Mouse (Mus musculus): Measurements from ENCODE around the gene Marveld2. TPM values are rescaled to one million over a fixed set of nuclear protein-coding genes. Genes with fewer than 3 reads are reported as not detected.

Gene Marveld2
- total RNA-seq, 2 experiments from 2014 or later = 0.52 TPM; not detected in 1

DNA sequence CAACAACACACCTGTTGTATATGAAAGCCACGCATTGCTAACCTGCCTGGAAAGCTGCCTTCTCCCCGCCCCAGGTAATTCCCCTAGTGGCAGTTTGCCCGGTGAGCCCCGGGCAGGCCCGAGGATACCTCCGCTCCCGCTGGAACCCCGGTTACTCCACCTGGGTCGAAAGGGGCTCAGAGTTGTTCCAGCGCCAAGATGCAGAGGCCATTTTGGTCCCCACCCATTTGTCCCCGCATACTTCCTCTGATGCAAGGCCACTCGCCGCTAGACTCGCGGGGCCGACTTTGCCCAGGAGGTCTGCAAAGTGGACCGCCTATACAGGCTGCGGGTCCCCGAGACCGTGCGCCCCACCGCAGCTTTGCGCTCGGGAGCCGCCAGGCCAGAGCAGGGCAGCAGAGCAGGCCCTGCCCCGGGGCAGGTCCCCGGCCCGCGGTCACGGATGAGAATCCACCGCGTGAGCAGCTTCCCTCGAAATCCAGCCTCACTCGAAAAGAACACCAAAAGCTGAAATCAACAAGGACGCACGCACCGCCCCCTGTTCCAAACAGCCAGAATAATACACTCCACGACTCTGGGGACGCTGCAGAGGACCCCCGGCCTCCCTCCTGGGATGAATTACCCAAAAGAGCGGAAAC lies 65.3 kb downstream of the Marveld2 start:
- peak; percentile 33 for ATAC-seq (replicated peaks; ENCODE audit: poor library complexity, severe bottlenecking)

GRCm38 (mm10) chr13:100547269-100547668 lies 69.5 kb downstream of the Marveld2 start:
- no peak for ATAC-seq (replicated peaks; ENCODE audit: poor library complexity, severe bottlenecking)

Other genes with a start within 250 kb of the Marveld2 start
- not detected in 2 replicates for gene Naip1, start 164.1 kb downstream of the Marveld2 start, total RNA-seq (2014; fragmentation: Nextera tagmentation)
- gene Naip1, start 164.1 kb downstream of the Marveld2 start, total RNA-seq (2017) = not detected in 2 replicates
- 59.2 and 73.9 TPM in 2 replicates for gene Gtf2h2, start 124.4 kb downstream of the Marveld2 start, total RNA-seq (2014; fragmentation: Nextera tagmentation)
- 75.1 and 79.2 TPM in 2 replicates for gene Gtf2h2, start 124.4 kb downstream of the Marveld2 start, total RNA-seq (2017)
- gene Ocln, start 64.3 kb downstream of the Marveld2 start, total RNA-seq (2014; fragmentation: Nextera tagmentation) = not detected in 2 replicates
- gene Ocln, start 64.3 kb downstream of the Marveld2 start, total RNA-seq (2017) = not detected in 2 replicates
- 246 and 279 TPM in 2 replicates for gene Ak6, start 34.0 kb upstream of the Marveld2 start, total RNA-seq (2014; fragmentation: Nextera tagmentation)
- 261 and 347 TPM in 2 replicates for gene Ak6, start 34.0 kb upstream of the Marveld2 start, total RNA-seq (2017)
- 20.1 and 21.6 TPM in 2 replicates for gene Rad17, start 34.1 kb upstream of the Marveld2 start, total RNA-seq (2014; fragmentation: Nextera tagmentation)
- 34.0 and 48.8 TPM in 2 replicates for gene Rad17, start 34.1 kb upstream of the Marveld2 start, total RNA-seq (2017)
- 26.5 and 41.9 TPM in 2 replicates for gene Taf9, start 34.6 kb upstream of the Marveld2 start, total RNA-seq (2014; fragmentation: Nextera tagmentation)
- gene Taf9, start 34.6 kb upstream of the Marveld2 start, total RNA-seq (2017) = 38.9 and 58.9 TPM in 2 replicates
- gene Ccdc125, start 52.7 kb upstream of the Marveld2 start, total RNA-seq (2014; fragmentation: Nextera tagmentation) = 25.6 and 37.4 TPM in 2 replicates
- gene Ccdc125, start 52.7 kb upstream of the Marveld2 start, total RNA-seq (2017) = 50.8 and 58.4 TPM in 2 replicates
- gene Cdk7, start 114.0 kb upstream of the Marveld2 start, total RNA-seq (2014; fragmentation: Nextera tagmentation) = 37.8 and 52.0 TPM in 2 replicates
- 43.3 and 54.5 TPM in 2 replicates for gene Cdk7, start 114.0 kb upstream of the Marveld2 start, total RNA-seq (2017)
- gene Mrps36, start 127.7 kb upstream of the Marveld2 start, total RNA-seq (2014; fragmentation: Nextera tagmentation) = 73.2 and 108 TPM in 2 replicates
- gene Mrps36, start 127.7 kb upstream of the Marveld2 start, total RNA-seq (2017) = 71.7 and 102 TPM in 2 replicates
- gene Cenph, start 158.9 kb upstream of the Marveld2 start, total RNA-seq (2014; fragmentation: Nextera tagmentation) = 37.1 and 51.9 TPM in 2 replicates
- 56.6 and 69.5 TPM in 2 replicates for gene Cenph, start 158.9 kb upstream of the Marveld2 start, total RNA-seq (2017)
- 26.8 and 43.5 TPM in 2 replicates for gene Ccnb1, start 169.6 kb upstream of the Marveld2 start, total RNA-seq (2014; fragmentation: Nextera tagmentation)
- gene Ccnb1, start 169.6 kb upstream of the Marveld2 start, total RNA-seq (2017) = 231 and 274 TPM in 2 replicates
- gene Slc30a5, start 216.5 kb upstream of the Marveld2 start, total RNA-seq (2014; fragmentation: Nextera tagmentation) = 97.0 and 97.9 TPM in 2 replicates
- gene Slc30a5, start 216.5 kb upstream of the Marveld2 start, total RNA-seq (2017) = 96.8 and 111 TPM in 2 replicates

Measured in granulocyte monocyte progenitor cell, adult 5-6 weeks (primary cell).